Mouse (Mus musculus) MEL (cell line): Measurements from ENCODE around the gene Gm21954. TPM values are rescaled to one million over a fixed set of nuclear protein-coding genes. Genes with fewer than 3 reads are reported as not detected.

Experiments
- DNase-seq: peaks from one replicate; pipeline ENCODE4 v3.0.0; 2011; ENCODE audit warnings: low read depth, low spot score
- H3K27ac ChIP-seq: 2 replicates; pipeline ENCODE4 v1.5.1; 2012; ENCODE audit warnings: low read depth, mild to moderate bottlenecking, control low read depth, low read length, moderate library complexity; ENCODE audit not compliant: control insufficient read depth
- H3K27me3 ChIP-seq, 2 experiments: fragments of 150-350 bp in 1 of 2; sonication (generic) in 1 of 2; 2 replicates each; pipeline ENCODE4 v1.6.1; 2012; ENCODE audit warnings: low read length in 2 of 2, mild to moderate bottlenecking in 2 of 2, improper control_type of control experiment in 1 of 2, moderate library complexity in 1 of 2; ENCODE audit not compliant: insufficient read depth in 2 of 2, control insufficient read depth in 1 of 2
- H3K36me3 ChIP-seq, 2 experiments: 2 replicates each; pipeline ENCODE4 v1.6.1; 2012 to 2014; ENCODE audit warnings: low read length in 2 of 2, improper control_type of control experiment in 1 of 2, inconsistent platforms in 1 of 2, mild to moderate bottlenecking in 1 of 2; ENCODE audit not compliant: insufficient read depth in 2 of 2, control insufficient read depth in 1 of 2
- H3K4me1 ChIP-seq, 2 experiments: fragments of 150-350 bp in 1 of 2; sonication (generic) in 1 of 2; 2 replicates each; pipeline ENCODE4 v1.6.1; 2012; ENCODE audit warnings: low read length in 2 of 2, improper control_type of control experiment in 1 of 2, mild to moderate bottlenecking in 1 of 2; ENCODE audit not compliant: insufficient read depth in 2 of 2, control insufficient read depth in 1 of 2
- H3K4me3 ChIP-seq, 2 experiments: fragments of 150-350 bp in 1 of 2; sonication (generic) in 1 of 2; 2 replicates each; pipeline ENCODE4 v1.5.1; 2012; ENCODE audit warnings: low read depth in 2 of 2, low read length in 2 of 2, mild to moderate bottlenecking in 2 of 2, moderate library complexity in 2 of 2, control low read depth in 1 of 2, improper control_type of control experiment in 1 of 2; ENCODE audit not compliant: control insufficient read depth in 1 of 2, insufficient read depth in 1 of 2
- H3K79me2 ChIP-seq: 2 replicates; pipeline ENCODE4 v1.6.1; 2012; ENCODE audit warnings: mild to moderate bottlenecking, low read length, moderate library complexity; ENCODE audit not compliant: control insufficient read depth, poor library complexity, insufficient read depth
- H3K9ac ChIP-seq: 2 replicates; pipeline ENCODE4 v1.6.1; 2012; ENCODE audit warnings: low read depth, mild to moderate bottlenecking, control low read depth, low read length, moderate library complexity; ENCODE audit not compliant: control insufficient read depth, poor library complexity, severe bottlenecking
- H3K9me3 ChIP-seq: fragments of 150-350 bp; sonication (generic); replicated peaks from 2 replicates; pipeline ENCODE4 v1.6.1; 2012; ENCODE audit warnings: mild to moderate bottlenecking, low read length, improper control_type of control experiment, moderate library complexity; ENCODE audit not compliant: insufficient read depth
- CHD2 ChIP-seq: IDR thresholded peaks from 2 replicates; pipeline ENCODE4 v1.6.1; 2011; ENCODE audit warnings: low read length, improper control_type of control experiment
- E2F4 ChIP-seq: IDR thresholded peaks from 2 replicates; pipeline ENCODE4 v1.6.1; 2011; ENCODE audit warnings: low read depth, low read length, improper control_type of control experiment, borderline replicate concordance
- EP300 ChIP-seq, 2 experiments: IDR thresholded peaks; 2 replicates each; pipeline ENCODE4 v1.6.1; 2011; ENCODE audit warnings: improper control_type of control experiment in 2 of 2, low read length in 2 of 2, low read depth in 1 of 2, mild to moderate bottlenecking in 1 of 2
- GABPA ChIP-seq: IDR thresholded peaks from 2 replicates; pipeline ENCODE4 v1.6.1; 2012; ENCODE audit warnings: low read depth, mild to moderate bottlenecking, inconsistent platforms, low read length, improper control_type of control experiment, moderate library complexity
- GATA1 ChIP-seq: IDR thresholded peaks from 2 replicates; pipeline ENCODE4 v1.6.1; 2011; ENCODE audit warnings: low read depth, low read length, improper control_type of control experiment
- HCFC1 ChIP-seq: IDR thresholded peaks from 2 replicates; pipeline ENCODE4 v1.6.1; 2012; ENCODE audit warnings: low read depth, mild to moderate bottlenecking, inconsistent platforms, low read length, improper control_type of control experiment, moderate library complexity
- JUND ChIP-seq: IDR thresholded peaks from 2 replicates; pipeline ENCODE4 v1.6.1; 2011; ENCODE audit warnings: low read depth, mild to moderate bottlenecking, improper control_type of control experiment, low read length
- MAFK ChIP-seq: IDR thresholded peaks from 2 replicates; pipeline ENCODE4 v1.6.1; 2011; ENCODE audit warnings: low read depth, mild to moderate bottlenecking, low read length, improper control_type of control experiment, borderline replicate concordance
- MXI1 ChIP-seq: IDR thresholded peaks from 2 replicates; pipeline ENCODE4 v1.6.1; 2011; ENCODE audit warnings: mild to moderate bottlenecking, low read depth, low read length, improper control_type of control experiment
- MYB ChIP-seq: IDR thresholded peaks from 2 replicates; pipeline ENCODE4 v1.6.1; 2011; ENCODE audit warnings: mild to moderate bottlenecking, low read depth, low read length, improper control_type of control experiment
- MYC ChIP-seq: IDR thresholded peaks from 2 replicates; pipeline ENCODE4 v1.6.1; 2011; ENCODE audit warnings: low read depth, mild to moderate bottlenecking, low read length, improper control_type of control experiment, moderate library complexity
- NRF1 ChIP-seq: IDR thresholded peaks from 2 replicates; pipeline ENCODE4 v1.6.1; 2014; ENCODE audit warnings: low read depth, mild to moderate bottlenecking, inconsistent platforms, low read length, improper control_type of control experiment, moderate library complexity; ENCODE audit not compliant: poor library complexity, insufficient read depth, severe bottlenecking
- POLR2AphosphoS5 ChIP-seq: IDR thresholded peaks from 2 replicates; pipeline ENCODE4 v1.6.1; 2012; ENCODE audit warnings: low read depth, borderline replicate concordance, mild to moderate bottlenecking, inconsistent platforms, low read length, moderate library complexity, mixed read lengths
- RCOR1 ChIP-seq: IDR thresholded peaks from 2 replicates; pipeline ENCODE4 v1.6.1; 2012; ENCODE audit warnings: low read depth, mild to moderate bottlenecking, inconsistent platforms, low read length, improper control_type of control experiment
- SIN3A ChIP-seq: IDR thresholded peaks from 2 replicates; pipeline ENCODE4 v1.6.1; 2012; ENCODE audit warnings: low read length, improper control_type of control experiment, inconsistent platforms
- TBP ChIP-seq: IDR thresholded peaks from 2 replicates; pipeline ENCODE4 v1.8.0; 2011; ENCODE audit warnings: low read depth, low read length, improper control_type of control experiment
- TCF12 ChIP-seq: IDR thresholded peaks from 2 replicates; pipeline ENCODE4 v1.6.1; 2014; ENCODE audit warnings: low read depth, mild to moderate bottlenecking, inconsistent platforms, low read length, improper control_type of control experiment, moderate library complexity
- ZKSCAN1 ChIP-seq: IDR thresholded peaks from 2 replicates; pipeline ENCODE4 v1.6.1; 2012; ENCODE audit warnings: low read depth, mild to moderate bottlenecking, inconsistent platforms, low read length, improper control_type of control experiment, moderate library complexity
- ZMIZ1 ChIP-seq: IDR thresholded peaks from 2 replicates; pipeline ENCODE4 v1.6.1; 2012; ENCODE audit warnings: low read depth, mild to moderate bottlenecking, inconsistent platforms, low read length, improper control_type of control experiment, moderate library complexity
- ZNF384 ChIP-seq: IDR thresholded peaks from 2 replicates; pipeline ENCODE4 v1.6.1; 2012; ENCODE audit warnings: low read depth, mild to moderate bottlenecking, inconsistent platforms, low read length, improper control_type of control experiment
- polyA plus RNA-seq, 2 experiments: library from polyadenylated mRNA; stranded (reverse) in 1 of 2; unstranded in 1 of 2; fragments of >175 nt in 1 of 2; fragments of >200 nt in 1 of 2; gene quantifications; 2 replicates each; pipeline versions ENCODE4 v1.2.1 to v1.2.4; 2012; ENCODE audit warnings: low replicate concordance in 2 of 2, low read depth in 1 of 2; ENCODE audit not compliant: insufficient read length in 2 of 2, insufficient read depth in 1 of 2, missing spikeins in 1 of 2
- total RNA-seq: library from RNA; depleted of rRNA; stranded (reverse); fragments of 300-350 nt; gene quantifications from 2 replicates; pipeline ENCODE4 v1.2.3, GENCODE M21; 2012

The Gm21954 gene
- total and polyA plus RNA-seq, 3 experiments: not detected

- H3K4me1 ChIP-seq: no peaks in the 10 kb centered on the region
- no peak overlapping the region for H3K27ac ChIP-seq
- TF ChIP-seq POLR2AphosphoS5 (no peak), SIN3A (no peak), E2F4 (no peak), GATA1 (no peak), NRF1 (no peak), JUND (no peak), MYB (no peak), MYC (no peak), TCF12 (no peak), CHD2 (no peak), TBP (no peak), MAFK (no peak), ZNF384 (no peak), ZKSCAN1 (no peak), ZMIZ1 (no peak), RCOR1 (no peak), EP300 (IDR thresholded peaks at IDR 0.05; ENCODE audit: low read depth in 1 of 2, low read length in 2 of 2) (no peak), MXI1 (no peak), GABPA (no peak), HCFC1 (no peak)
- no peaks in the 10 kb centered on the region for H3K9me3 ChIP-seq
- no peak for DNase-seq
- H3K4me3 ChIP-seq: no peak overlapping the region
- no peaks in the 10 kb centered on the region for H3K36me3 ChIP-seq
- no peak overlapping the region for H3K9ac ChIP-seq
- H3K79me2 ChIP-seq: no peaks in the 10 kb centered on the region
- no peaks in the 10 kb centered on the region for H3K27me3 ChIP-seq
Measured at GRCm38 (mm10) chr3:55443271-55443670, 28.7 kb downstream of the Gm21954 start.

DNA sequence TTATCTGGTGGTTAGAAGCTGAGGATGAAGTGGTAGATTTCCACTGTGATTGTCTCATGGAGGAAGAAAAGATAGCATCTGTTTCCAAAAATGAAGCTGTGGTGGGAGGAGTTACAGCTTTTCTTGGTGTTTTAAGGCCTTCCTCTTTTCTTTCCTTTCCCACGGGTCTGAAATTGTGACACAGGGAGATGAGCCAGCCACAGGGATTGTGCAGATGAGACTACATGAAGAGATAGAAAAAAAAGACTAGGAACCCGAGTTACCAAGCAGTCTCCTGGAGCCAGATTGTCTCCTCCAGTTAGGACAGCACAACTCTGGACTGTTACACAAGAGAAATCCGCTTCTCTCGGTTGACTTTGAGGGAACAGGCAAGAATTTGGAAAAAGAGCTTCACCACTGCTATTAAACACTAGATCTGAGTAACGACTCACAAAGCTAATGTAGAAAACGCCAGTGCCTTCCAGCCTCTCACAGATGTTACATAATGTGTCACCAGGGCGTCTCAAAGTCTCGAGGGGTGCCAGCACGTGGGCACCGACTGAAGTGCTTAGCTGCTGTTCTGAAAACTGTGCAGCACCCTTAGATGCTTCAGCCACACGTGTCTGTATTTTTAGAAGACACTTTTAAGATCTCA is 29.9 kb downstream of the Gm21954 start:
- TF ChIP-seq ZKSCAN1 (no peak), RCOR1 (no peak)
- TF ChIP-seq, all 39 proteins: peak for 0
- no peak for DNase-seq
- Histone ChIP-seq H3K9ac (no peak overlapping the region), H3K27ac (no peak overlapping the region), H3K4me3 (no peak overlapping the region), H3K4me1 (no peaks in the 10 kb centered on the region), H3K36me3 (no peaks in the 10 kb centered on the region), H3K9me3 (no peaks in the 10 kb centered on the region), H3K27me3 (no peaks in the 10 kb centered on the region), H3K79me2 (no peaks in the 10 kb centered on the region)
